Mouse (Mus musculus) forebrain, embryonic 13.5 days (tissue): ENCODE measurements around the gene Thsd7a. TPM values are rescaled to one million over a fixed set of nuclear protein-coding genes. Genes with fewer than 3 reads are reported as not detected.
A peak's percentile ranks its signal among the peaks of the same experiment; 100 is the strongest.

ENCODE experiments used
- ATAC-seq: fragments of 200-750 bp; cut with Nextera tagmentation; 2 replicates; pipeline ENCODE4 v1.8.0; 2017
- H3K27ac ChIP-seq: fragments of 300-500 bp; sonication (generic); 2 replicates; pipeline ENCODE4 v1.5.1; 2015; ENCODE audit warnings: inconsistent platforms, mild to moderate bottlenecking, moderate library complexity
- H3K27me3 ChIP-seq: fragments of 300-500 bp; sonication (generic); 2 replicates; pipeline ENCODE4 v1.6.1; 2015; ENCODE audit warnings: mild to moderate bottlenecking, inconsistent platforms
- H3K36me3 ChIP-seq: fragments of 300-500 bp; sonication (generic); 2 replicates; pipeline ENCODE4 v1.6.1; 2015; ENCODE audit warnings: mild to moderate bottlenecking, inconsistent platforms; ENCODE audit not compliant: poor library complexity, severe bottlenecking
- H3K4me1 ChIP-seq: fragments of 300-500 bp; sonication (generic); 2 replicates; pipeline ENCODE4 v1.6.1; 2015; ENCODE audit warnings: inconsistent platforms
- H3K4me2 ChIP-seq: fragments of 300-500 bp; sonication (generic); 2 replicates; pipeline ENCODE4 v1.6.1; 2015; ENCODE audit warnings: inconsistent platforms, mild to moderate bottlenecking, moderate library complexity
- H3K4me3 ChIP-seq: fragments of 300-500 bp; sonication (generic); 2 replicates; pipeline ENCODE4 v1.5.1; 2015; ENCODE audit warnings: mild to moderate bottlenecking, inconsistent platforms
- H3K9ac ChIP-seq: fragments of 300-500 bp; sonication (generic); 2 replicates; pipeline ENCODE4 v1.6.1; 2015; ENCODE audit warnings: mild to moderate bottlenecking, inconsistent platforms
- H3K9me3 ChIP-seq: fragments of 300-500 bp; sonication (generic); replicated peaks from 2 replicates; pipeline ENCODE4 v1.6.1; 2016; ENCODE audit warnings: inconsistent platforms
- WGBS: fragments of 180-500 bp; shearing (Covaris S2); methylation state at CpG from one replicate; pipeline ENCODE4 v1.1.7; 2015; 5-methylcytosine and 5-hydroxymethylcytosine counted together
- polyA plus RNA-seq: library from polyadenylated mRNA; unstranded; fragments of >200 nt; fragmentation: Nextera tagmentation; extraction: Ambion mirVana; gene quantifications from 2 replicates; pipeline ENCODE4 v1.2.1, GENCODE M21; 2015

Thsd7a gene
- polyA plus RNA-seq, 1 experiment from 2014 or later = 13.4 TPM

GRCm38 (mm10) chr6:12749531-12750210 is 461 bp upstream of the Thsd7a start:
- H3K4me1 ChIP-seq = peaks cover 14% of the 10 kb centered on the region
- 2% methylated on average over 12 of the region's 12 CpGs for WGBS
- peaks cover 9% of the 10 kb centered on the region; the same call in 1 of the 2 replicates for H3K27me3 ChIP-seq
- no peaks in the 10 kb centered on the region for H3K9me3 ChIP-seq
- H3K27ac ChIP-seq = peak overlapping the region; percentile 87
- no peaks in the 10 kb centered on the region for H3K36me3 ChIP-seq
- peak overlapping the region; percentile 63 for H3K4me3 ChIP-seq
- H3K4me2 ChIP-seq = peak overlapping the region; percentile 90
- peak overlapping the region; percentile 76 for H3K9ac ChIP-seq
- ATAC-seq = no peak

GRCm38 (mm10) chr6:12748454-12748786 is 790 bp downstream of the Thsd7a start:
- peaks cover 9% of the 10 kb centered on the region; the same call in 1 of the 2 replicates for H3K27me3 ChIP-seq
- H3K36me3 ChIP-seq = no peaks in the 10 kb centered on the region
- peak overlapping the region; percentile 63 for H3K4me3 ChIP-seq
- ATAC-seq = peak; percentile 19; the same call in 1 of the 2 replicates
- H3K9ac ChIP-seq = peak overlapping the region; percentile 76
- H3K27ac ChIP-seq = peak overlapping the region; percentile 87
- H3K4me1 ChIP-seq = peaks cover 14% of the 10 kb centered on the region
- H3K4me2 ChIP-seq = peak overlapping the region; percentile 90
- under 1% methylated on average over 6 of the region's 6 CpGs for WGBS
- H3K9me3 ChIP-seq = no peaks in the 10 kb centered on the region

GRCm38 (mm10) chr6:12747856-12748450 is 1.3 kb downstream of the Thsd7a start:
- ATAC-seq = no peak
- peak overlapping the region; percentile 90 for H3K4me2 ChIP-seq
- peaks cover 9% of the 10 kb centered on the region; the same call in 1 of the 2 replicates for H3K27me3 ChIP-seq
- H3K4me1 ChIP-seq = peaks cover 14% of the 10 kb centered on the region
- no peaks in the 10 kb centered on the region for H3K9me3 ChIP-seq
- peak overlapping the region; percentile 87 for H3K27ac ChIP-seq
- peak overlapping the region; percentile 76 for H3K9ac ChIP-seq
- H3K36me3 ChIP-seq = no peaks in the 10 kb centered on the region
- WGBS = 4% methylated on average over 11 of the region's 11 CpGs
- H3K4me3 ChIP-seq = peak overlapping the region; percentile 63

- H3K27me3 ChIP-seq = peaks cover 7% of the 10 kb centered on the region; the same call in 1 of the 2 replicates
- no peaks in the 10 kb centered on the region for H3K9me3 ChIP-seq
- ATAC-seq = no peak
- 86% methylated on average over 4 of the region's 4 CpGs for WGBS
- H3K27ac ChIP-seq = no peak overlapping the region
- H3K36me3 ChIP-seq = no peaks in the 10 kb centered on the region
- no peak overlapping the region for H3K9ac ChIP-seq
- no peaks in the 10 kb centered on the region for H3K4me1 ChIP-seq
- H3K4me2 ChIP-seq = no peak overlapping the region
- no peak overlapping the region for H3K4me3 ChIP-seq
These were observed 6.4 kb downstream of the Thsd7a start for GRCm38 (mm10) chr6:12742791-12743190.

- Histone ChIP-seq H3K27ac (no peak overlapping the region), H3K4me1 (no peaks in the 10 kb centered on the region), H3K36me3 (no peaks in the 10 kb centered on the region), H3K27me3 (no peaks in the 10 kb centered on the region), H3K4me2 (no peak overlapping the region), H3K9ac (no peak overlapping the region), H3K4me3 (no peak overlapping the region), H3K9me3 (no peaks in the 10 kb centered on the region)
- 88% methylated on average over 3 of the region's 3 CpGs for WGBS
- no peak for ATAC-seq
These were observed 15.3 kb downstream of the Thsd7a start for GRCm38 (mm10) chr6:12733924-12734323.

- H3K9me3 ChIP-seq = no peaks in the 10 kb centered on the region
- WGBS = 91% methylated on average over 8 of the region's 8 CpGs
- H3K4me2 ChIP-seq = no peak overlapping the region
- H3K27me3 ChIP-seq = no peaks in the 10 kb centered on the region
- no peaks in the 10 kb centered on the region for H3K36me3 ChIP-seq
- no peak for ATAC-seq
- H3K4me1 ChIP-seq = no peaks in the 10 kb centered on the region
- H3K4me3 ChIP-seq = no peak overlapping the region
- H3K27ac ChIP-seq = no peak overlapping the region
- H3K9ac ChIP-seq = no peak overlapping the region
These were observed 33.1 kb downstream of the Thsd7a start for GRCm38 (mm10) chr6:12716071-12716470.

GRCm38 (mm10) chr6:12712581-12712980 is 36.6 kb downstream of the Thsd7a start:
- Histone ChIP-seq H3K27me3 (no peaks in the 10 kb centered on the region), H3K27ac (no peak overlapping the region), H3K4me1 (no peaks in the 10 kb centered on the region), H3K9ac (no peak overlapping the region), H3K4me2 (no peak overlapping the region), H3K4me3 (no peak overlapping the region), H3K36me3 (no peaks in the 10 kb centered on the region), H3K9me3 (no peaks in the 10 kb centered on the region)
- WGBS = 77% methylated on average over 3 of the region's 3 CpGs
- no peak for ATAC-seq

- Histone ChIP-seq H3K4me2 (no peak overlapping the region), H3K27ac (no peak overlapping the region), H3K9me3 (no peaks in the 10 kb centered on the region), H3K4me1 (no peaks in the 10 kb centered on the region), H3K4me3 (no peak overlapping the region), H3K36me3 (no peaks in the 10 kb centered on the region), H3K9ac (no peak overlapping the region), H3K27me3 (no peaks in the 10 kb centered on the region)
- no peak for ATAC-seq
- WGBS = 80% methylated on average over 3 of the region's 3 CpGs
These were observed 46.3 kb downstream of the Thsd7a start for GRCm38 (mm10) chr6:12702925-12703324.

GRCm38 (mm10) chr6:12699089-12699488 is 50.1 kb downstream of the Thsd7a start:
- H3K36me3 ChIP-seq = no peaks in the 10 kb centered on the region
- H3K4me3 ChIP-seq = no peak overlapping the region
- H3K27ac ChIP-seq = no peak overlapping the region
- 85% methylated on average over 2 of the region's 2 CpGs for WGBS
- ATAC-seq = no peak
- H3K9ac ChIP-seq = no peak overlapping the region
- H3K9me3 ChIP-seq = no peaks in the 10 kb centered on the region
- no peaks in the 10 kb centered on the region for H3K27me3 ChIP-seq
- no peak overlapping the region for H3K4me2 ChIP-seq
- H3K4me1 ChIP-seq = no peaks in the 10 kb centered on the region

- Histone ChIP-seq H3K9ac (no peak overlapping the region), H3K27ac (no peak overlapping the region), H3K4me2 (no peak overlapping the region), H3K9me3 (no peaks in the 10 kb centered on the region), H3K27me3 (no peaks in the 10 kb centered on the region), H3K4me3 (no peak overlapping the region), H3K4me1 (no peaks in the 10 kb centered on the region), H3K36me3 (no peaks in the 10 kb centered on the region)
- WGBS = 92% methylated on average over 1 of the region's 1 CpGs
- ATAC-seq = no peak
These were observed 55.5 kb downstream of the Thsd7a start for GRCm38 (mm10) chr6:12693689-12694088.

- Histone ChIP-seq H3K9me3 (no peaks in the 10 kb centered on the region), H3K4me3 (no peak overlapping the region), H3K9ac (no peak overlapping the region), H3K27ac (no peak overlapping the region), H3K36me3 (no peaks in the 10 kb centered on the region), H3K27me3 (no peaks in the 10 kb centered on the region), H3K4me2 (no peak overlapping the region), H3K4me1 (no peaks in the 10 kb centered on the region)
- ATAC-seq = no peak
- 85% methylated on average over 3 of the region's 3 CpGs for WGBS
These were observed 56.0 kb downstream of the Thsd7a start for GRCm38 (mm10) chr6:12693239-12693638.

GRCm38 (mm10) chr6:12649633-12650032 is 99.6 kb downstream of the Thsd7a start:
- Histone ChIP-seq H3K27me3 (no peaks in the 10 kb centered on the region), H3K4me1 (no peaks in the 10 kb centered on the region), H3K4me3 (no peak overlapping the region), H3K4me2 (no peak overlapping the region), H3K9ac (no peak overlapping the region), H3K27ac (no peak overlapping the region), H3K36me3 (no peaks in the 10 kb centered on the region), H3K9me3 (no peaks in the 10 kb centered on the region)
- WGBS = 11% methylated on average over 1 of the region's 1 CpGs
- ATAC-seq = peak; percentile 51; the same call in 1 of the 2 replicates
